Mouse (Mus musculus): ENCODE measurements around the gene Olfr361.
"Not testable (repeated sequence)": the region's sequence is repeated elsewhere in the genome, so short reads cannot be mapped to it uniquely, and the experiment has no call there.

Gene Olfr361

DNA sequence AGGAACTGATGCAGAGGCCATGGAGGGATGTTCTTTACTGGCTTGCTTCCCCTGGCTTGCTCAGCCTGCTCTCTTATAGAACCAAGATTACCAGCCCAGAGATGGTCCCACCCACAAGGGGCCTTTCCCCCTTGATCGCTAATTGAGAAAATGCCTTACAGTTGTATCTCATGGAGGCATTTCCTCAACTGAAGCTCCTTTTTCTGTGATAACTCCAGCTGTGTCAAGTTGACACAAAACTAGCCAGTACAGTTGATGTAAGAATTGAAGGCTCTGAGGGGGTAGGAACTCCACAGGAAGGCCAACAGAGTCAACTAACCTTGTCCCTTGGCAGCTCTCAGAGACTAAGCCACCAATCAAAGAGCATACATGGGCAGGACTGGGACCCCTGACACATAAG lies at the start of gene Olfr361:
Olfr361 (minus strand) TSS at position 101 of the 400 bp plus-strand sequence.
- not testable (repeated sequence) for DNase-seq

DNA sequence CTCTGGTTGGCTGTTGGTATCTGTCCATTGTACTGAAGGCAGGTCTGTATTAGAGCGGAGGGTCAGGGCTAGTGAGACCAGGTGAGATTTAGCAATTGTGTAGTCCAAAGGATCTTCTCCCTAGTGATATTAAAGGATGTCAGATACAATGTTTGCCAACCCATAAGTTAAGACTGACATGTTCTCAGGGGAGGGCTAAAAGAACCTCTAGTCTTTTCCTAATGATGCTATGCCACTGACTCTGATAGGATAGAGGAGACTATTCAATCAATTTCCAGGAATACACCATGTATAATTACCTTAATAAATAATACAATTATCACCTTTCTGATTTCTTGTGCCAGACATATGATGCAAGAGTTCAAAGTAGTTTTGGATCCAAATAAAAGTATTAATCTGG lies 28.7 kb upstream of the Olfr361 start, which contains the start of gene Olfr362:
Olfr362 (minus strand) TSS at position 101 of the 400 bp plus-strand sequence.
- DNase-seq = no peak

- no peak for DNase-seq
Observed at GRCm38 (mm10) chr2:37065446-37065845, 23.6 kb downstream of the Olfr361 start, which contains the start of gene Olfr360. Olfr360 (plus strand) TSS chr2:37065746.
